Mouse (Mus musculus) urinary bladder, postnatal 25 days (tissue): Measurements from ENCODE around the gene Ksr1.

Source experiments
- DNase-seq: peaks from one replicate; pipeline ENCODE4 v3.0.0; 2022; ENCODE audit warnings: low spot score

Ksr1 gene

DNA sequence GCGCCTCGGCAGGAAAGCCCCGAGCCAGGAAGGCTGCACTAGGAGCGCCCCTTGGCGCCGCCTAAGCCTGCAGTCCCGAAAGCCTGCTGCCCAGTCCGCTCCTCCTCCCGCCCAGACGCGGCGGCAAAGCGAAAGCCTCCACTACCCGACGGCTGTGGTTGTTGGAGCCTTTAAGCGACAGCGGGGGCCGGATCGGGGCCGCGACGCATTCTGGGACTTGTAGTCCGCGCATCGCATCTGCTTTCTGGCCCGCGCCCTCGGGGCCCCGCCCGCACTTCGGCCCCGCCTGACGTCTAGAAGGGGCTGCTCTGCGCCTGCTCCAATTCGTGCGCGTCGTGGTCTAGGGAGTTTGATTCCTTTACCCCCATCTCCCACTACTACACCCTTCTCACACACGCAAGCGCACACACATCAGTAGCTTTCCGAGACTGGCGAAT lies at the start of gene Ksr1:
Ksr1 (minus strand) TSS at position 77 of the 437 bp plus-strand sequence.
- peak; percentile 80 for DNase-seq

DNA sequence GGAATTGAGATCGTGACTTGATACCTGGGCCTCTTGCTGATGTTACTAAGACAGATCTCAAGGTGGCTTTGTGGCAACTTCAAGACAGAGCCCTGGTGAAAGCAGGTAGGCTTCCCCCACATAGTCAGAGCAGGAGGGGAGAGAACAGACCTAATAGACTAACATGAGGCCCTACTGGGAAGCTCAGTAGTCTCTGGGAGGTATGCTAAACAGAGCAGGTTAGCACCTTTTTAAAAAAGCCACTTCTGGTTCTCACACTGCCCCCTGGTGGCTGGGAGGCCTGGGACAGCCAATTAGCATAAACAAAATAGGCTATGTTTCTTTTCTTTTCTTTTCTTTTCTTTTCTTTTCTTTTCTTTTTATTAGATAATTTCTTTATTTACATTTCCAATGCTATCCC lies 46.0 kb upstream of the Ksr1 start:
- DNase-seq = peak; percentile 21

DNA sequence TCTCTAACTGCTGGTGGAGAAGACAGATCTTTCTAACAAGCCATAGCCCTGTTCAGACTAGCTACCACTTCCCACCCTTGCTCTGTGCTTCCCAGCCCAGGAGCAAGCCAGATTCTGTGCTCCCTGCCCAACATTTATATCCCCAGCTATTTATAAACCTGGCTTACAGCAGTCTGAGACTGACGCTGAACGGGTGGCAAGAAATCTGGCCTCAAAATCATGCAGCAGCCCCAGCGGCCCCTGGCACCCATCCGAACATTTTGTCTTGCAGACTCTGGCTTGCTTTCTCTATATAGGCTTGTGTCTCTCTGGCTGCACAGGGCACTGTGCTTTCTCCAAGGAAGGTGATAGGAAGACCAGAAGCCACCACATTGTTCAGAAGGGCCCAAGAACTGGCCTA lies 45.0 kb upstream of the Ksr1 start:
- no peak for DNase-seq

DNA sequence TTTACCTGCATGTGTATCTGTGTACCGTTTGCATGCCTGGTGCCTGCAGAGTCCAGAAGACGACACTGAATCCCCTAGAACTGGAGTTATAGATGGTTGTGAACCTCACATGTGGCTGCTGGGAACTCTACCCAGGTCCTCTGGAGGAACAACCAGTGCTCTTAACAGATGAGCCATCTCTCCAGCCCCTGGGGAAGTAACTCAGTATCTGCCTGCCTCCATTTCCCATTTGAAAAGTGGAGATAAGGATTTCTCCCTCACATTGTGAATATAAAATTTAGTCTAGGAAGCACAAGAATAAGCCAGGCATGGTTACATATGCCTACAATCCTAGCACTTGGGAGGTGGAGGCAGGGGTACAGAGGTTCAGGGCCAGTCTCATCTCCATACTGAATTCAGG lies 44.0 kb upstream of the Ksr1 start:
- DNase-seq = no peak

DNA sequence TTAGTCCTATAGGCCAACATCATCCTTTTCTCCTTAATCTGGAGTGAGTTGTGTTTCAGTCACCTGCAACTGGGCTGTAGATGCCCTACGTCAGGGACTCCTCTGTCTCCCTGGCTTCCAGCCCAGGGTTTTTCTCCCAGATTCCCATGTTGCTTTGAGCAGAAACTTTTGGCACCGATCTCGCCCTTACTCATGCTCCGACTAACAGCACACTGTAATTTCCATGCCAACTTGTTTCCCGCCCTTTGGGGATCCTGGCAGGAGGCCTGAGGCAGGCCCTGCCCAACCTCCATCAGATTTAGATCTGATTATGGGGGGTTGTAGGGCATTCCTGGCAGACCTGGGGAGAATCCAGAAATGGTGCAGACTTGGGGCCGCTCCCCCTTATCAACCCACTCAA lies 42.0 kb upstream of the Ksr1 start:
- DNase-seq = peak; percentile 24

DNA sequence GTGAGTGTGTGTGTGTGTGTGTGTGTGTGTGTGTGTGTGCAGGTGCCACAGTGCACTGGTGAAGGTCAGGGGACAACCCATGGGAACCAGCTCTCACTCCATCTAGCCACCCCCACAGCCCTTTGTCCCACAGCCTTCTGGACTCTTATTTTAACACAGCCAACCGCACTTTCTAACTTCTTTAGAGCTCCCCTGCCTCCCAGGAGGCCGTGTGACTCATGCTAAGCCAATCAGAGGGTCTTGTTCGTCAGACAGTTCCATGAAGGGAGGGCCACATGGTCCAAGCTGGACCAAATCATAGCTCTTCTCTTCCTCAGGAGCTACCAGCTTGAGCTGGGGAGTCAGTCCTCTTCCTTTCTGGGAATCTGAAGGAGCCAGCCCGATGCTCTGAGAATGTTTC lies 41.1 kb upstream of the Ksr1 start:
- DNase-seq = no peak

DNA sequence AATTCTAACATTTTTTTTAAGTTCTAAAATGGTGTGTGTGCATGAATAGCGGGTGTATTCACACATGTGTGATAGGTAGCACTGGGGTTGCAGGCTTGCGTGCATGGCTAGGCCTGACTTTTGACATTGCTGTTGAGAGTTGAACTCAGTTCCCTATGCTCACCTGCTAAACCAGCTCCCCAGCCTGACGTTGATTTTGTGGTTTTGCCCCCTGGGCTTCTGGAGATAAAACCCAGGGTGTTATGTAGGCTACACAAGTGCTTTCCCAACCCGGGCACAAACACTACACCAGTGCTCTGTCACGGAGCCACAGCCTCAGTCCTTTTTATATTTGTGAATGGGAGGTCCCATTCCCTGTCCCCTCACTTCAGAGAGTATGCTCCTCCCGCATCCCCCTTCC lies 39.5 kb upstream of the Ksr1 start:
- DNase-seq = no peak

DNA sequence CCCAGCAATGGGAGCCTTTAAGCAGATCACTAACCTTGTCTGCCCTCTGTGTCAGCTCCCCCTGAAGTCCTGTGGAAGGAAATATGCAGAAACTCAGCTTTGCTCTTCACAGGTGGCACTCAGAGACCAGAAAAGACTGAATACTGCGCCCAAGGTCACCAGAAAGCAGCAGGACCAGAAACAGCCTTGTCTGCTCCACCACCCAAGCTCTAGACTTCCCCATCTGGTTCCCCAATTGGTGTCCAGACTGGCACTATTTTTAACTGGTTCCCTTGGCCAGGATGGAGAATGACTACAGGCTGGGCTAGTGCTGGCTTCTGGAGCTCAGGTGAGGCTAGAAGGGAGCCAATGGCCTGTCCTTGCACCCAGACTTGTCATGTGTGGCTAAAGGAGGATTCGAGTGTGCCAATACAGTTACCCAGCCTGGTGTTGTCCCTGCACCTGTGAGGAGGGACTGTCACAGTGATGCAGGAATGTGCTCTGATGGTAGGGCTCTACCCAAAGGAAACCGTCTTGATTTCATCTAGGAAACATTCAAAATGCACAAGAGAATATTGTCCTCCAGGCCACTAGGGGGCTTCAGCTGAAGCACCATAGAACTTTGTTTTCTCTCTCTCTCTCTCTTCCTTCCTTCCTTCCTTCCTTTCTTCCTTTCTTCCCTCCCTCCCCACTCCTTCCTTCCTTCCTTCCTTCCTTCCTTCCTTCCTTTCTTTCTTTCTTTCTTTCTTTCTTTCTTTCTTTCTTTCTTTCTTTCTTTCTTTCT lies 38.1 kb upstream of the Ksr1 start:
- no peak for DNase-seq

DNA sequence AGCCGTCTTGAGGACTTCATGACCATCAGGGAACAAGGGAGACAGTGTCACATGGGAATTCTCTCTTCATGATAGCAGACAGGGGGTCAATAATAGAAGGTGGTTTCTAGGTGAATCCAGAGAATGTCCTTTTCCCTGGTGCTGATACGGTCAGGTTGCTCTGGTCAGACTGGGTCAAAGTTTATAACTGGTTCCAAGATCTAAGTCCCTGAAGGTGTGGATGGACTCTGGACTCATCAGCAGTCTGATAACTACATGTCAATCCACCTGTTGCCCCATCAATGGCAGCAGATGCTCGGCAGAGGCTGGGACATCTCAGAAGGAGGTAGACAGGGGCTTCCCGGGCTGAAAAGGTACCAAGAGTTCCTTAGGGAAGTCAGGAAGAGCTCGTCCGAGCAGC lies 37.2 kb upstream of the Ksr1 start:
- no peak for DNase-seq

DNA sequence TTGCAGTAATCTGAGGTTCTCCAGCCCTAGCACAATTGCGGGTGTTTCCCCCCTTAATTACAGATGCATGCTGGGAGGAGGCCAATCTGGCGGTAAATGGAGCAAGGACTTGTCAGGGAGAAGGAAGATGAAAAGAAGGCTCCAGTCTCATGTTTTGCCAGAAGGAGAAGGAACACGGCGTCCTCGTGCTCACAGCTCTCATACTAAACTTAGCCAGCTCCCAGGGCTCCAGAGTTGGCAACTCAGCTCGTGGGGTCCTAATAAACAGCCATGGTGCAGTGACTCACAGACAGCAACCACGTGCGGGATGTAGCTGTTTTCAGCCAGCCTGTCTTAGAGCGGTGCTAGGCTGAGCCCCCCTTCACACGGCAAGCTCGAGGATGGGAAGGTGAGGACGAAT lies 36.7 kb upstream of the Ksr1 start:
- no peak for DNase-seq

DNA sequence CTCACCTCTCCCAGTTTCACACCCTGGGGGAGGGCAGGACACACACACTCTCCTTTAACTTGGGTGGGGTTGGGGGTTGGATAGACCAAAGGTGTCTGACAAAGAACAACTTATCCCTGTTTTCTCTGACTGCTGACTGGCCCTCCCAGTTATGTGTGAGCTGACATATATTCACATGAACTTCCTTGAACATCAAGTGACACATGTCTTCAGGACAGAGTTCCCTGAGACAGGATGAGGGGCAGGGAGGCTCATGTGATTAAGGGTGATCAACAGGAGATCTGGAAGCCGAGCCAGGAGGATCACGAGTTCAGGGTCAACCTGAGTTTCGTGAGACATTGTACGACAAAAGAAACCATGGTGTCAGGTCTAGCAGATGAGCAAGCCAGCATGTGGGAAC lies 35.7 kb upstream of the Ksr1 start:
- no peak for DNase-seq

DNA sequence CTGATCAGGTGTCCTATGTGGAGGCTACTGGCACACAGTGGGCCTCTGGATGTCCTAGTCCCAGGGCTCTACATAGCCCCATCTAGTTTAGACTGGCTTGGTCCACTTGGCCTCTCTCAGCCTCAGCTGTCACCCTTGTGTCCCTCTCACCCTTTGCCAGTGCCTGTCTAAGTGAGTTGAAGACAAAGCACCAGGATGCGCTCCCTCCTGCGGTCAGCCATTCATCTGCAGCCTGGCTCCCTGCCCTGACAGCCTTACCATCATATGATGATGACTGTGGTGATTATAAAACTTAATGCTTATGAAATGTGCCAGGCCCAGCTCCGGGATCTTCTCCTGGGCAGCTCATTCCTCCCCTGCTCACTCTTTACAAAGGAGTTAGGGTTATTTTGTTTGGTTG lies 30.5 kb upstream of the Ksr1 start:
- no peak for DNase-seq

DNA sequence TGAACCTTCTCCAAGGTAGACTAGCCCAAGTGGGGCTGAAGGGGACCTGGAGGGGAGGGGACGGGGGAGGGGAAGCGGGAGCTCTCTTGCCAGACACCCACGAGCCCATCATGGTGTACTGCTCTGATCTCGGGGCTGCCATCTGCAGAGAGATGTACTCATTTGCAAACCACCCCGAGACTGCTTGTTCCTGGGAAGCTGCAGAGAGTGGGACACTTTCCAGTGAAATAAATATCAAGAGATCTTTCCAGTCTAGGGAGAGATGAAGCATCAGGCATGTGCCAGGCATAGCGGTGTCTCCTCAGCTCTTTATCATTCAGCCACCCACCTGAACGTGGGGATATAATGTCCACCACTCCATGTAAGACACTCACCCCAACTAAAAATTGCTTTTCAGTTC lies 25.8 kb upstream of the Ksr1 start:
- DNase-seq = no peak

DNA sequence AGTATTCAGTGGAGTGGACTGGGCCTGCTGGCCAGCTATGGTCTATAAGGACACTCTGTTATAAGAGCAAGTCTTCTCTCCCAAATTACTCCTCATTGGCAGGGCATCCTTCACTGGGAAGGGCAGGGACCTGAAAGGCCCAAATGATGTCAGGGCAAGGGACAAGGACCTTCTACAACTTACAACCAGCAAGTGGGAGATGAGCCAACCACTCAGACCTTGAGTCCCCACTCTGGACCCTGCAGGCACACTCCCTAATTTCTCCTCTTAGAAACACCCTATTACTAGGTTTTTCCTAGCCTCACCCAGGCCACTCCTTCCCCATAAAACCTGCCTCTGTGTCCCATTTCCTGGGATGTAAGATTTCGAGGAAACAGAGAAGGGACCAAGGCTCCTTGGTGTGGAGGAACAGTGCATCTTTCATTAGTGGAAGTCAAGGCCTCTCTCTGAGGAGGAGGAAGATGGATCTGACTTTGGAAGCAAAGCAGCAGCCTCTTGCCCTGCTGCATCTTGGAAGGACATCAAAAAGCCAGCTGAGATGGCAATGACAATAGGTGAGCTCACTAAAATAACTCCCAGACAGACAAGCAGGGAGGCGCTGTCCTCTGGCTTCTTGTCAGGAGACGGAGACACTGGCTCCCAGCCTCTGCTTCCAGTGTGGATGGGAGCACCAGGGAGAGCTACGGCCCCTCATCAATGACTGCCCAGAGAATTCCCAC lies 20.5 kb upstream of the Ksr1 start:
- no peak for DNase-seq

DNA sequence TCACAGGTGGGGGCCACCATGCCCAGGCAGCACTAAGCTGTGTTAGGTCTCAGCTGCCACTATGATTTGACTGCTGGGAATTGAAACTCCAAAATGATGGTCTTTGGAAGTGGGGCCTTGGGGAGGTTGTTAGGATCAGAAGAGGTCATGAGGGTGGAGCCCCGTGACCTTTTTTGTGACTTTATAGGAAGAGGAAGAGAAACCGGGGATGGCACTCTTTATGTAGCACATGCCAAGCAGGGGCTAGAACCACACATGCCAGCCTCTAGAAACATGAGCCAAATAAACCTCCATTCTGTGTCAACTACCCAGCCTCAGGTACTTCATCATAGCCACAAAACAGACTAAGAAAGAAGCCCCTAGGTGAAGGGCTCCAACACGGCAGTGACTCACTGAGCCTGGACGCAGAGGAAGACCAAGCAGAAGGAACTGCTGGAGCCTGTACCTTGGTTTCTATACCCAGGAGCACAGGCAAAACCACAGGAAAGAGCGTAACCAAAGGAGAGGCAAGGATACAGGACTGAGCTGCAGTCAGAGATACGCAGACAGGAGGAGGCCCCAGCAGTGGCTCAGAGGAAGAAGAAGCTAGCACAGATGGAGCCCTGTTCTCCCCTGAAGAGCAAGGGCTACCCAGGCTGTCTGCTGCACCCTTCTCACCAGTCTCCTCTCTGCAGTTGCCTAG lies 15.0 kb upstream of the Ksr1 start:
- no peak for DNase-seq

DNA sequence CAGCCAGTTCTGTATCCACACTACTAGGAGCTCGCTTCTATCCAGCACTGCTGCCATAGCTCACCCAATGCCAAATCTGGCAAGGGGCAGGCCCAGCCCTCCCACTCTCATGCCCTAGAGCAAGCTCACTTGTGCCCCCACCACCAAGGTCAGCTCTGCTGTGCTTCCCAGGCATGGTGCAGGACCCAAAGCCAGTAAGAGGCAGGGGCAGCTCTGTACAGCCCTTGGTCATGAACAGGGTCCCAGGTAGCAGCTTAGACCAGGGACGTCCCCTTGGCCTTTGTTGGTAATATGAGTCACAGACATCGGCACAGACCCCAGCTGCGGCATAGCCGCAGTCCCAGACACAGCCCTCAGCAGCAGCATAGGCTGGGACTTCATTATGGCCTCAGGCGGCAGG lies 13.9 kb upstream of the Ksr1 start:
- DNase-seq = no peak

DNA sequence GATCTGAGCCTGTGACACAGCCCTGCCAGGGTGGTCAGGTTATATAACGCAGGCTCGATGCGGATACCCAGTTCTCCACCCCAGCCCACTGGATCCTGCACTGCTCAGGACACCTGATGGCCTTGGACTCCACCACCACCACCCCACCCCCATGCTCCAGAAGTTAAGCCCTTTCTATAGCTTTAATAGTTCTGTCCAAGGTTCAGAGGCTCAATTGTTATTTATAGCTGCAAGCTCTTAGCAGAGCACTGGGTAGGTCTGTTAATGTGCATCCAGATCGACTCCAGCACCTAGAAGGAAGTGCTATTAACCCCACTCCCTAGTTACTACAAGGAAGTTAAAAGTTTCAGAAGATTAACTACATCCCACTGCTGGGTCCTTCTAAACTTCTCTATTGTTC lies 11.5 kb upstream of the Ksr1 start:
- DNase-seq = no peak

DNA sequence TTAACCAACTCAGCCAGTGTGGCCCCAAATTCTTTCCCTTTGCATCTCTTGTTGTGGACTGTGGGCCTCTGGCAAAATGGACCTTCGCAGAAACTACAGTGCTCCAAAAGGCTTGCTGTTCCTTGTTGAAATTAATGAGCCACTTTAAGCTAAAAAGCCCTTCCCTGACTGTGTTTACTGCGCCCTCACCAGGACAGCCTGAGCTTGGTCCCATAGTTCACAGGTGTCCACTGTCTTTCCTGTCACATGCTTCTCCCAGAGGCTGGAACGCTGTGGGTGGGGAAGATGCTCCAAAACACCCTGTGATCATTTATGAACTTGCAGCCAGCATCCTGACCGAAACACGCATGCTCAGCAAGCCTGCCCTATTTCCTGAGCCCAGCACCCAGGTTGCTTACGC lies 9.1 kb upstream of the Ksr1 start:
- DNase-seq = no peak

DNA sequence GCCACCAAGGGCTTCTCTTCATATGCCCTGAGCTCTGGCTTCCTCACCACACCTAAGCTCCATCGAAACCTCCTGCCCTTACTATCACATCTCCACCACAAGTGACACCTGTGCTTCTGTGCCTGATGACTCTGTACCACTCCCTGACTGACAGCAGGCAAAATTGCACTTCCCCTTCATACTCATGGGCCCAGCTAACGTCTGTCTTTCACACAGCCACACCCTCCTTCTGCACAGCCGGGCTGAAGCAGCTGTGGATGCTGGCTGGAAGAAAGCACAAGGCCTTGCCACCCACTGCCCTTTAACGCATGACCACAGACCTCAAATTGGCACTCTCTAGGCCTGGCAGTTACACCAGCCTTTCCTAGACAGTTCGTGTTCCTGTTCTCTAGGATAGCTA lies 6.5 kb upstream of the Ksr1 start:
- DNase-seq = no peak

DNA sequence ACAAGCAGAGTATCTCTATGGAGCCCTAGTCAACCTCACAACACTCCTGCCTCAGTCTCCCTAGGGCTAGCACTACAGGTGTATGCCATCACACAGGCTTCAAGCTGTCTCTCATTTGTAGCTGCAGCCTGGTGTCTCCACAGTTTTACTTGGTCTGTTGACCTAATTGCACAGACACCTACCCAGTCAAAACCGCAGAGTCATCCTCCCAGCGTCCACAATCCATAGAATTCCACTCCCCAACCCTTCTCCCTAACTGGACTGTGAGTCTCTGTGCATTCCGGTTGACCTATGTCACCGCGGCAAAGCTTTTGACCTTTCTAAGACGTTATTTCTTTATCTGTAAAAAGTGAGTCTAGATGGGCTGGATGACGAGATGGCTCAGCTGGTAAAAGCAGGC lies 5.7 kb upstream of the Ksr1 start:
- DNase-seq = no peak

DNA sequence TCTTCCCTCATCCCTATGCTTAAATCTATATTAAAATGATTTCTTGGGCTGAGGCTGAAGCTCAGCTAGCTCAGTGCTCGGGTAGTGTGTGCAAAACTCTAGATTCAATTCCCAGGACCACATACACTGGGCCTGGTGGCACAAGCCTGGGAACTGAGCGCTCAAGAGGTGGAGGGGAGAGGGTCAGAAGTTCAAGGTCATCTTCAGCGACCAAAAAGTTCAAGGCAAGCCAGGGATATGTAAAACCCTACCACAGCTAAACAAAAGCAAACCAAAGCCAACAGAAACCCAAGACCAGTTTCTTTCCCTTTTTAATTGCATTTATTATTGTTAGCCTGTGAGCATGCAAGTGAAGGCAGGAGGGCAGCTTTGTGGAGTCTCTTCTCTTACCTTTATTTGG lies 4.1 kb upstream of the Ksr1 start:
- no peak for DNase-seq

DNA sequence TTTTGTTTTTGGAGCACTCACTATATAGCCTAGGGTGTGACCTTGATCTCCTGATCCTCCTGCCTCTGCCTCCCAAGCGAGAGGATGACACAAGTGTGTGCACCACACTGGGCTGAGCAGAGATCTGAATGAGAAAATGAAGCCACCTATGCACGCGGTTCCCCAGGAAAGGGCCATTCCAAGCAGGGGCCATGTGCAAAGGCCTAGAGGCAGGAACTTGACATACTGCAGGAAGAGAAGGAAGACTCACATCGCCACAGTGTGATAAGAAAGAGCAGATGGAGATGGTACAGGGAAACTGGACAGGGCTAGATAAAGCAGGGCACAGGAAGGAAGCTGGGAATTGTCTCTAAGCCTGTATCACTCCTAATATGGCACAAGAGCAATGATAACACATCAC lies 3.1 kb upstream of the Ksr1 start:
- no peak for DNase-seq

DNA sequence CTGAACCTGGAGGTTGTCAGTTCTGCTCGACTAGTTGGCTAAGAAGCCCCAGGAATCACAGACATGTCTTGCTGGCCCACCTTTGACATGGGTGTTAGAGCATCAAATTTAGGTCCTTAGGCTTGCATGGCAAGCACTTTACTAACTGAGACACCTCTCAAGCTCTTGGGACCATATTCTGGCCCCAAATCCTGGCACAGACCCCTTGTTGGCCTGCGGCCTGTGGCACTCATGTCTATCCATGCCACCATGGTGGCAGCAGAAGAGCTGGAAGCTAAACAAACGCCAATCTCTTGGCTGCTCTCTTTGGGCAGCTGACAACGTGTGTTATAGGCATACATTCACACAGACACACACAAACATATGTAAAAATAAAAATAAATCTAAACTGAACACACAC lies 2.6 kb upstream of the Ksr1 start:
- no peak for DNase-seq
